Comparison of ENCODE assay signal across 24 mouse cellular contexts in genomic region chr10:93517754-93518153, GRCm38 (mm10). TPM values are rescaled to one million over a fixed set of nuclear protein-coding genes. Genes with fewer than 3 reads are reported as not detected.
A peak's percentile ranks its signal among the peaks of the same experiment; 100 is the strongest.
DNase-seq lines count a peak whose midpoint lies in the region; ATAC-seq lines count a peak whose summit lies in the region.
"Had no signal": no experiment of that assay in that cellular context is flagged by ENCODE, and none has a peak within 500 bp of the region (broad histone marks: within the 10 kb centered on the region; RNA-seq: fewer than 3 reads in every experiment).

No protein-coding gene starts in this region.

- no peak overlapping the region for H3K4me2 ChIP-seq in intestine, embryonic 14.5 days (ENCODE audit: low read length)
- H3K4me2 ChIP-seq in intestine, embryonic 16.5 days (ENCODE audit: low read depth, low read length), result no peak overlapping the region
- no peak overlapping the region for H3K4me2 ChIP-seq in liver, embryonic 13.5 days
- no peak overlapping the region for H3K4me2 ChIP-seq in stomach, embryonic 15.5 days
- no peak overlapping the region for H3K4me2 ChIP-seq in hindbrain, embryonic 14.5 days (replicated peaks)
- H3K4me2 ChIP-seq: embryonic facial prominence, embryonic 13.5 days; lung, embryonic 14.5 days; midbrain, embryonic 13.5 days had no signal

- H3K9ac ChIP-seq in intestine, embryonic 14.5 days (ENCODE audit: low read length), result no peak overlapping the region
- H3K9ac ChIP-seq in intestine, embryonic 16.5 days (ENCODE audit: low read depth, low read length), result no peak overlapping the region
- no peak overlapping the region for H3K9ac ChIP-seq in liver, embryonic 13.5 days
- H3K9ac ChIP-seq in stomach, embryonic 15.5 days, result no peak overlapping the region
- no peak overlapping the region for H3K9ac ChIP-seq in hindbrain, embryonic 14.5 days
- H3K9ac ChIP-seq: embryonic facial prominence, embryonic 13.5 days; lung, embryonic 14.5 days; midbrain, embryonic 13.5 days had no signal

- no peak for DNase-seq in intestine, embryonic 14.5 days (ENCODE audit: low spot score)
- no peak for DNase-seq in liver, embryonic 13.5 days
- DNase-seq in hindbrain, embryonic 14.5 days (ENCODE audit: low spot score), result no peak
- no peak for DNase-seq in hindbrain, embryonic 10.5 days (ENCODE audit: low spot score)
- no peak for DNase-seq in thymus, postnatal 4 days
- DNase-seq: adrenal gland, postnatal 10 days; B cell, adult 2 months; cerebellum, adult 18-20 months; cerebellum, postnatal 14 days; gastrocnemius, adult 2 months; kidney, adult 9 months; kidney, postnatal 14 days; lung, embryonic 14.5 days; right cerebral cortex, postnatal 14 days; thymus, postnatal 25 days had no signal

- WGBS in intestine, embryonic 14.5 days, result 20% methylated on average over 4 of the region's 4 CpGs
- whole genome bisulfite sequencing in intestine, embryonic 16.5 days, result 23% methylated on average over 4 of the region's 4 CpGs
- WGBS in liver, embryonic 13.5 days (ENCODE audit: insufficient replicate concordance), result 32% methylated on average over 4 of the region's 4 CpGs
- WGBS in stomach, embryonic 15.5 days, result 11% methylated on average over 4 of the region's 4 CpGs
- WGBS in hindbrain, embryonic 14.5 days, result 50% methylated on average over 4 of the region's 4 CpGs
- 73% methylated on average over 4 of the region's 4 CpGs for WGBS in hindbrain, embryonic 10.5 days

- no peak overlapping the region for H3K27ac ChIP-seq in intestine, embryonic 14.5 days (ENCODE audit: low read depth)
- peak overlapping the region; percentile 5; the same call in 1 of the 2 replicates for H3K27ac ChIP-seq in intestine, embryonic 16.5 days (ENCODE audit: low read length)
- no peak overlapping the region for H3K27ac ChIP-seq in liver, embryonic 13.5 days
- H3K27ac ChIP-seq in stomach, embryonic 15.5 days, result no peak overlapping the region
- no peak overlapping the region for H3K27ac ChIP-seq in hindbrain, embryonic 14.5 days
- H3K27ac ChIP-seq in hindbrain, embryonic 10.5 days, result no peak overlapping the region
- H3K27ac ChIP-seq: embryonic facial prominence, embryonic 13.5 days; gastrocnemius, adult 2 months; midbrain, embryonic 13.5 days had no signal

- no peak overlapping the region for H3K4me3 ChIP-seq in intestine, embryonic 14.5 days (ENCODE audit: low read depth, low read length)
- no peak overlapping the region for H3K4me3 ChIP-seq in intestine, embryonic 16.5 days (ENCODE audit: low read length)
- no peak overlapping the region for H3K4me3 ChIP-seq in liver, embryonic 13.5 days (replicated peaks)
- H3K4me3 ChIP-seq in stomach, embryonic 15.5 days (replicated peaks), result no peak overlapping the region
- no peak overlapping the region for H3K4me3 ChIP-seq in hindbrain, embryonic 14.5 days (replicated peaks; ENCODE audit: low read length)
- H3K4me3 ChIP-seq in hindbrain, embryonic 10.5 days, result no peak overlapping the region
- H3K4me3 ChIP-seq: embryonic facial prominence, embryonic 13.5 days; erythroblast, embryonic 14.5 days; gastrocnemius, adult 2 months; megakaryocyte, embryonic 14.5 days; midbrain, embryonic 13.5 days had no signal

- no peaks in the 10 kb centered on the region for H3K27me3 ChIP-seq in intestine, embryonic 14.5 days (replicated peaks; ENCODE audit: control insufficient read depth, insufficient read depth, low read length)
- H3K27me3 ChIP-seq in intestine, embryonic 16.5 days (replicated peaks; ENCODE audit: control insufficient read depth, insufficient read depth, low read length), result no peaks in the 10 kb centered on the region
- H3K27me3 ChIP-seq in liver, embryonic 13.5 days, result no peaks in the 10 kb centered on the region
- H3K27me3 ChIP-seq in stomach, embryonic 15.5 days (replicated peaks), result no peaks in the 10 kb centered on the region
- H3K27me3 ChIP-seq in hindbrain, embryonic 14.5 days (ENCODE audit: control insufficient read depth, insufficient read depth, low read length), result no peaks in the 10 kb centered on the region
- H3K27me3 ChIP-seq in hindbrain, embryonic 10.5 days (ENCODE audit: insufficient read depth, poor library complexity, severe bottlenecking), result no peaks in the 10 kb centered on the region
- H3K27me3 ChIP-seq: embryonic facial prominence, embryonic 13.5 days; megakaryocyte, embryonic 14.5 days; midbrain, embryonic 13.5 days had no signal

- no peaks in the 10 kb centered on the region for H3K9me3 ChIP-seq in intestine, embryonic 14.5 days (ENCODE audit: control insufficient read depth, low read length)
- H3K9me3 ChIP-seq in intestine, embryonic 16.5 days (ENCODE audit: control insufficient read depth, low read length), result no peaks in the 10 kb centered on the region
- H3K9me3 ChIP-seq in liver, embryonic 13.5 days (replicated peaks), result no peaks in the 10 kb centered on the region
- no peaks in the 10 kb centered on the region for H3K9me3 ChIP-seq in stomach, embryonic 15.5 days
- no peaks in the 10 kb centered on the region for H3K9me3 ChIP-seq in hindbrain, embryonic 14.5 days (ENCODE audit: control insufficient read depth, low read length)
- no peaks in the 10 kb centered on the region for H3K9me3 ChIP-seq in hindbrain, embryonic 10.5 days
- H3K9me3 ChIP-seq: embryonic facial prominence, embryonic 13.5 days; megakaryocyte, embryonic 14.5 days; midbrain, embryonic 13.5 days had no signal

- no peaks in the 10 kb centered on the region for H3K4me1 ChIP-seq in intestine, embryonic 14.5 days (replicated peaks; ENCODE audit: control insufficient read depth, insufficient read depth, low read length)
- H3K4me1 ChIP-seq in intestine, embryonic 16.5 days (ENCODE audit: control insufficient read depth, insufficient read depth, low read length), result no peaks in the 10 kb centered on the region
- H3K4me1 ChIP-seq in liver, embryonic 13.5 days (replicated peaks), result peaks cover 3% of the 10 kb centered on the region; the same call in 1 of the 2 replicates
- H3K4me1 ChIP-seq in stomach, embryonic 15.5 days, result no peaks in the 10 kb centered on the region
- H3K4me1 ChIP-seq in hindbrain, embryonic 14.5 days (replicated peaks; ENCODE audit: control insufficient read depth, insufficient read depth, low read length), result no peaks in the 10 kb centered on the region
- no peaks in the 10 kb centered on the region for H3K4me1 ChIP-seq in hindbrain, embryonic 10.5 days (replicated peaks)
- H3K4me1 ChIP-seq: embryonic facial prominence, embryonic 13.5 days; midbrain, embryonic 13.5 days had no signal

- H3K36me3 ChIP-seq in intestine, embryonic 14.5 days (ENCODE audit: control insufficient read depth, insufficient read depth, low read length), result no peaks in the 10 kb centered on the region
- H3K36me3 ChIP-seq in intestine, embryonic 16.5 days (ENCODE audit: control insufficient read depth, insufficient read depth, low read length), result no peaks in the 10 kb centered on the region
- no peaks in the 10 kb centered on the region for H3K36me3 ChIP-seq in liver, embryonic 13.5 days
- H3K36me3 ChIP-seq in stomach, embryonic 15.5 days, result no peaks in the 10 kb centered on the region
- H3K36me3 ChIP-seq in hindbrain, embryonic 14.5 days (replicated peaks; ENCODE audit: control insufficient read depth, insufficient read depth), result no peaks in the 10 kb centered on the region
- H3K36me3 ChIP-seq in hindbrain, embryonic 10.5 days, result no peaks in the 10 kb centered on the region
- H3K36me3 ChIP-seq: embryonic facial prominence, embryonic 13.5 days; midbrain, embryonic 13.5 days had no signal

- ATAC-seq in intestine, embryonic 14.5 days (replicated peaks; ENCODE audit: low FRiP score, low TSS enrichment, low read depth), result peak; percentile 83
- ATAC-seq in intestine, embryonic 16.5 days, result peak; percentile 95
- peak; percentile 79 for ATAC-seq in liver, embryonic 13.5 days (ENCODE audit: low read depth)
- ATAC-seq in stomach, embryonic 15.5 days (ENCODE audit: insufficient read depth, low FRiP score, low read depth), result peak; percentile 89
- no peak for ATAC-seq in hindbrain, embryonic 14.5 days (ENCODE audit: low FRiP score)
- ATAC-seq: forebrain, embryonic 14.5 days; midbrain, embryonic 13.5 days had no signal

RNA-seq across cellular contexts. Expression of gene Amdhd1, which starts 22.1 kb away (rescaled TPM):
- polyA plus RNA-seq in intestine, embryonic 14.5 days (2014; fragmentation: Nextera tagmentation; extraction: Ambion mirVana), result 1.8 TPM in 2 replicates
- 0.51 and 0.95 TPM in 2 replicates for polyA plus RNA-seq in intestine, embryonic 16.5 days (2015; fragmentation: Nextera tagmentation; extraction: Ambion mirVana)
- 8.3 and 9.7 TPM in 2 replicates for polyA plus RNA-seq in liver, embryonic 13.5 days (2015; fragmentation: Nextera tagmentation; extraction: Ambion mirVana)
- 1.7 and 1.9 TPM in 2 replicates for polyA plus RNA-seq in stomach, embryonic 15.5 days (2015; fragmentation: Nextera tagmentation; extraction: Ambion mirVana)
- polyA plus RNA-seq in hindbrain, embryonic 14.5 days (2014; fragmentation: Nextera tagmentation; extraction: Ambion mirVana), result 0.08 and 0.20 TPM in 2 replicates
- polyA plus RNA-seq in hindbrain, embryonic 10.5 days (2016; fragmentation: Nextera tagmentation; extraction: Ambion mirVana), result 0.19 and 0.24 TPM in 2 replicates
- polyA plus RNA-seq: hindbrain, embryonic 11.5 days had no signal

RNA-seq across cellular contexts. Expression of gene Ccdc38, which starts 22.7 kb away (rescaled TPM):
- 0.35 and 0.47 TPM in 2 replicates for polyA plus RNA-seq in intestine, embryonic 14.5 days (2014; fragmentation: Nextera tagmentation; extraction: Ambion mirVana)
- polyA plus RNA-seq in intestine, embryonic 16.5 days (2015; fragmentation: Nextera tagmentation; extraction: Ambion mirVana), result 0.10 and 0.17 TPM in 2 replicates
- polyA plus RNA-seq in liver, embryonic 13.5 days (2015; fragmentation: Nextera tagmentation; extraction: Ambion mirVana), result 0.14 and 0.20 TPM in 2 replicates
- 0.40 and 0.55 TPM in 2 replicates for polyA plus RNA-seq in stomach, embryonic 15.5 days (2015; fragmentation: Nextera tagmentation; extraction: Ambion mirVana)
- 0.25 and 0.51 TPM in 2 replicates for polyA plus RNA-seq in hindbrain, embryonic 14.5 days (2014; fragmentation: Nextera tagmentation; extraction: Ambion mirVana)
- polyA plus RNA-seq in hindbrain, embryonic 10.5 days (2016; fragmentation: Nextera tagmentation; extraction: Ambion mirVana), result 0.35 TPM in 2 replicates
- polyA plus RNA-seq: erythroblast, embryonic 14.5 days had no signal

RNA-seq across cellular contexts. Expression of gene Hal, which starts 29.2 kb away (rescaled TPM):
- polyA plus RNA-seq in intestine, embryonic 14.5 days (2014; fragmentation: Nextera tagmentation; extraction: Ambion mirVana), result 0.42 and 0.65 TPM in 2 replicates
- 0.97 and 1.2 TPM in 2 replicates for polyA plus RNA-seq in intestine, embryonic 16.5 days (2015; fragmentation: Nextera tagmentation; extraction: Ambion mirVana)
- 2.2 and 2.6 TPM in 2 replicates for polyA plus RNA-seq in liver, embryonic 13.5 days (2015; fragmentation: Nextera tagmentation; extraction: Ambion mirVana)
- 2.5 and 2.8 TPM in 2 replicates for polyA plus RNA-seq in stomach, embryonic 15.5 days (2015; fragmentation: Nextera tagmentation; extraction: Ambion mirVana)
- polyA plus RNA-seq in hindbrain, embryonic 14.5 days (2014; fragmentation: Nextera tagmentation; extraction: Ambion mirVana), result not detected in 2 replicates
- polyA plus RNA-seq in hindbrain, embryonic 10.5 days (2016; fragmentation: Nextera tagmentation; extraction: Ambion mirVana), result 0.12 and 0.17 TPM in 2 replicates
- polyA plus RNA-seq: erythroblast, embryonic 14.5 days; forebrain, embryonic 14.5 days; frontal cortex, adult 2 months had no signal
